Mouse (Mus musculus): ENCODE results near the gene Pno1.

GRCm38 (mm10) chr11:17169262-17169661, 42.1 kb downstream of the Pno1 start:
- TF ChIP-seq CTCF (IDR thresholded peaks at IDR 0.05; ENCODE audit: borderline replicate concordance, insufficient read depth, low read length) (no peak), POLR2A (IDR thresholded peaks at IDR 0.05; ENCODE audit: low read depth, low read length) (no peak)

All from embryonic fibroblast, embryonic 13.5 days (primary cell).